Mouse (Mus musculus) testis, postnatal 10 days (tissue): ENCODE measurements at regions not wholly inside any gene's neighbourhood (a gene's known extent, or its start where the extent isn't known, plus 50 kb on each side); places are given as distances from the start of the nearest gene placed in this dataset.

ENCODE experiments used
- DNase-seq: peaks from one replicate; pipeline ENCODE4 v3.0.0; 2021; ENCODE audit warnings: low spot score

GRCm38 (mm10) chr1:61050346-61050745 is 72.6 kb downstream of the Icos start:
- no peak for DNase-seq

- no peak for DNase-seq
Measured at GRCm38 (mm10) chr1:61053676-61054075, 75.9 kb downstream of the Icos start.

DNA sequence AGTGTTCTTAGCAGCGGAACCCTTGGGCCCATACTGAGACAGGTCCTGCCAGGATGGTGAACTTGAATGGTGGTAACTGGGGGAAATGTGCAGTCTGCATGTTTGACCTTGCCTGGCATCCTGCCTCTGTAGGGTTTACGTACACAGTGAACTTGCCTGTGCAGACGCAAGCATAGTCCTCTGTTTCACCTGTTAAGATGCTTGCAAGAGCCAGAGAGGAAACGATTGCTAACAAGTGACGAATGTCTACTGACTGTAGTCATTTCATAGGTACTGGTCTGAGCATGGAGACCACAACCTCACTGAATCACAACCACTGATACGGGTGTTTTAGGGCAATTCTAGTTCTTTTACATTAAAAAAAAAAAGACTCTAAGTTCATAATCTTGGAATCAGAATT is 76.7 kb downstream of the Icos start:
- no peak for DNase-seq

DNA sequence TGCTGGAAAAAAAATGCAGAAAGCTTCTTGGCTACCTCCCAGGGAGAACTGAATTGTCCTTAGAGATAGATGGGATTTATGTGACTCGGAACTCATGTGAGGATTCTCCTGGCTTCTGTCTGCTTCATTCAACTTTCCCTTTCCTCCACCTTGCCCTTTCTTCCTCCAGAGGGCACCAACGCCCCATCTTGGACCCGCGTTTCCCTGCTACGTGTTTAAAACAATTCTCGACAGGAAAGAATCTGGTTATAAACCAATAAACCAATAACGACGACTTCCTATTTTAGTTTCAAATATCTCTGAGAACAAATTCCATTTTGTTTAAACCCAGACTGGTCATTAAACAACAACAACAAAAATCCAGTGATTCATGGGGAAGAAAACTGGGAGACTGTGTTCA is 77.4 kb downstream of the Icos start:
- DNase-seq, result peak; percentile 68

GRCm38 (mm10) chr1:61059910-61060536 is 82.3 kb downstream of the Icos start:
- DNase-seq, result no peak

DNA sequence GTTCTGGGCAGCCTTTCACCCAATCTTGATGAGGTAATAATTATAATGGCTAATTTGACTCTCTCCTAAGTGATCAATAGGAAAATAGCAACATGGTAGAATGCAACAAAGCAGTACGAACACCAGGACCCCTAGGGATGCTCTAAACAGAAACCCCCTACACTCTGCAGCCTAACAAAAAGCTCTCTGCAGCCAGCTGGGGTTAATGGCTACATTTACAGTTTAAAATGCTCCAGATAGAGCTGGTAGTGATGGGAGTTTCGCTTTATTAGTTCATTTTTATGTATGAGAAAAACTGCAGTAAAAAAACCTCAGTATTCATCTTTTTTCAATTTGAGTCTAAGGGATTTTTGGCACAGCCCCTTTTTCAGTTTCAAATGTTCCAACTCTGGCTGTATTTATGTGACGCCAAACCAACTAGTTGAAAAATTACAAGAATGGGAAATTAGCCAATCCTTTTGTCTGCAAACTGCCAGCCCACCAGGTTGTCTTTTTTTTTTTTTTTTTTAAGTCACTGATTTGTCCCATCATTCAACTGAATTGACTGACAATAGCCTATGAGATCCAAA is 84.2 kb downstream of the Icos start:
- no peak for DNase-seq

GRCm38 (mm10) chr1:61068112-61068511 is 90.4 kb downstream of the Icos start:
- DNase-seq, result no peak

DNA sequence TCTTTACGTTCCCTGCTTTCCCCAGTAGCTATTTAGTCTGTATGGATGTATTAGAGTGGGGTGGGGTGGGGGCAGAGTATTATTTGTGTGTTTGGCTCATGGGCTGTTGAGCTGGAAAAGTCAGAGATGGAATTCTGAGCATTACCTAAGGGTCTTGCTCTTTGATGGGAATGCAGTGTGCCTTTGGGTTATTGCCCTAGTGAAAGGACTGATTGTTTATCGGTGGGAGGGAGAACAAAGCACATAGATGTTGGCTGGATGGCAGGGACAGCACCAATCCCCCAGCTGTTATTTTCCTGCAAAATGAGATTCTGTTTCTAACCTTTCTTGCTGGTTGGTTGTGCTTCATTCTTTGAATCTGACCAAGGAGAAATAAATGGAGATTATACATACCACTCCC is 96.4 kb downstream of the Icos start:
- DNase-seq, result no peak

DNA sequence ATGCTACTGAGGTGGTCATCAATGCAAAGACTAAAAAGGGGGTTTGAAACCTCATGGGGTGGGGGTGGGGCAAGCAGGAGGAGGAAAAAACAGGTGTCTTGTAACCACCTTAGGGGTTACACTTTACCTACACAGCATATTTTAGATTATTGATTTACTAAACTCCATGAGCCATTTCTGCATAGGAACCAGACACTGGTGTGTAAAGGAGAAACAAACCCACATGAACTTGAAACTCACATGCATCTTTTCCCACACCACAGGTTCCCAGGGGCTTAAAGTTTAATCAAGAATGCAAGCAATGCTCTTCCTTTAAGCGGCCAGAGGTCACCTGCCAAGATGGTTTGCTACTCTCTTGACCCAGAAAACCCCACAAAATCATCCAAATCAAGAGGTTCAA is 97.6 kb downstream of the Icos start:
- no peak for DNase-seq

GRCm38 (mm10) chr1:61084732-61085131 is 107.0 kb downstream of the Icos start:
- DNase-seq, result no peak

DNA sequence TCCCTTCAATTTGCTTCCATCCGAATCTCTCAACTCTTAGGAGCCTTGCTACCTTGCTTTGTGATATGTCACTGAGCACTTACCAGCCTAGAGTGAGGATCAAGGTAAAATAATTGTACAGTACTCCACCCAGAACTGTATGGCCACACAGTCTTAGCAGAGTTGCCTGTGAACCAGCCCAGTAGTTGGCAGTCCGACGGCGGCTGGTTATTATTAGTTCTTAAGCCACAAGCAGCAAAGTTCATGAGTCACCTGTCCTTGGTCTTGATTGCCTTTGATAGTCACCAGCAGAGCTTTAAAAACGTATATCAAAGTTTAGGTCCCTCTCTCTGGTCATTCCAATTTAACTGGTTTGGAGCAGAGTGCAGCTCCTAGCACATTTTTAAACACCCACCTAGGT is 109.1 kb downstream of the Icos start:
- DNase-seq, result no peak

DNA sequence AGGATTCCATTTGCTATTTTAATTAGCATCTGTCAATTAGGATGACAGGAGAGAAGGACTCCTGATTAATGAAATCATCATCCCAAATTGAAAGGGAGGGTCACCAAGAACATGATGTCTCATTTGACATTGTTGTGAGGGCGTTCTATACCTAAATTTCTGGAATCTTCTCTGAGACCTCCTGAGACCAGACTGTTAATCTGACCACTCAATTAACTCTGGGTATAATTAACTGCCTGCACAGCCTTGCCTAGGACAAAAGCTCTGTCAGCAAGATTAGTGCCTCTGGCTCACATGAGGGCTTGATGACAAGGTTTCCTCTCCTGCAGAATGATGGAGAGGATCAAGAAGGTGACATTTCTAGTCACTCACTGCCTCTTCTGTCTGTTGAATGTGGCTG is 113.1 kb downstream of the Icos start:
- no peak for DNase-seq

- no peak for DNase-seq
Measured at GRCm38 (mm10) chr1:61095481-61096165, 117.9 kb downstream of the Icos start.

GRCm38 (mm10) chr1:61099341-61099740 is 121.6 kb downstream of the Icos start:
- DNase-seq, result no peak

- DNase-seq, result no peak
Measured at GRCm38 (mm10) chr1:61101679-61102078, 124.0 kb downstream of the Icos start.

DNA sequence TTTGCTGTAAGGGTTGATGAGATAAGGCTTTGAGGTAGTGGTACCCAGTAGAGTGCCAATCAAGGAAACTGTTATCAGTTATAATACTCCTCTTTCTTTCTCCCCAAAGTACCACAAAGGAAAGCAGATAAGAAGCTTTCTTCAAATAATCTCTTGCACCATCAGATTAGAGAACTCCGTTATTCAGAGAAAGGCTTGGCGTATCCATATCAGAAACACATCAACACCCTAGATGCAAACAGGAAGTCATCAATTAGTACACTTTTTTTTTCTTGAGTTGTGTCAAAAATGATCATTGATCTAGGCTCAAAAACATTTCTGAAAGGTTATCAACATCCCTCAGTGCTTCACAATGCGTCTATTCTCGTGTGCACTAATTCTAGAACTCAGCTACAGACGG is 124.6 kb downstream of the Icos start:
- no peak for DNase-seq

GRCm38 (mm10) chr1:61103581-61103980 is 125.9 kb downstream of the Icos start:
- no peak for DNase-seq

DNA sequence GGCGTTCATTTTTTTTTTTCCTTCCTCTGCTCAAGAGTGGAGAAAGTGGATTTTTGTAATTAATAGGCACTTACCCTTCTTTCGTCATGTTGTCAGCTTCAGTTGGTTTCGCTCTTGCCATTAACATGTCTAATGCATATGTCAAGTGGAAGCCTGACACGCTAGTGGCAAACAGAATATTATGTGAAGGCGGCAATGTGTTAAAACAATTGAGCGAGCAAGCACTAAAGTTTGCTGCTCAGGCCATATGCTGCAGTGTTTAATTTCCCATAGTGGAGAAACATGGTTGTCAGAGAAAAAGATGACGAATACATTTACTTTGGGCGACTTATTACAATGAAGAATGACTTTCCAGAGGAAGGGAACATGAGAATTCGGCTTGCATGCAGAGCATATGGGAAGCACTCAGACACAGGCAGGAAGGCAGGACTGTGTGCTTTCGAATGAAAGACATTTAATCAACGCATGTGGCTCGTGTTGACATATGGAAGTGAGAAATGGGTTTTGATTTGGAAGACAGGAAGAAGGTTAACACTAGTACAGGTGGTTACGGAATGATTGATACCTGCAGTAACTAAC is 134.1 kb downstream of the Icos start:
- no peak for DNase-seq

GRCm38 (mm10) chr1:61117535-61117934 is 139.8 kb downstream of the Icos start:
- DNase-seq, result no peak

GRCm38 (mm10) chr1:61118071-61118470 is 140.3 kb downstream of the Icos start:
- DNase-seq, result no peak

DNA sequence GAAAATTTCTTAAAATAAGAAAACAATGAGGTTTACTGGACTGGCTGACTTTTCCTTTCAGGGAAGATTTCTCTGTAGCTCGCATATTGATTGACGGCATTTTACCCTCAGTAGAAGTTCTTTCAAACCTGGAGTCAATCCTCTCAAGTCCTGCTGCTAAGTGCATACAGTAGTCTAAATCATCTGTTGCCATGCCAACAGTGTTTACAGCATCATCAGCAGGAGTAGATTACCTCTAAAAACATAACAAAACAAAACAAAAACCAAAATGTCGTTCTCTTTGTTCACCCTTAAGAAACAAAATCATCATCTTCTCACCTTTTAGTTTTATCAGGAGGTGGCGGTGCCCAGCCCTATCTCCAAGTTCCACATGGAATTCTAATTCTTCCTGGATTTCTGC is 143.8 kb downstream of the Icos start:
- DNase-seq, result no peak

- DNase-seq, result no peak
Measured at GRCm38 (mm10) chr1:61125127-61125526, 147.4 kb downstream of the Icos start.
